Mouse (Mus musculus): ENCODE data around the gene Trio. TPM values are rescaled to one million over a fixed set of nuclear protein-coding genes. Genes with fewer than 3 reads are reported as not detected.
A peak's percentile ranks its signal among the peaks of the same experiment; 100 is the strongest.

Gene Trio
- polyA plus RNA-seq, 1 experiment: 149 TPM

GRCm38 (mm10) chr15:27683206-27683605 is 342.4 kb downstream of the Trio start:
- no peak for TF ChIP-seq POLR2A (IDR thresholded peaks at IDR 0.05; ENCODE audit: extremely low read depth, insufficient read depth, low read length)
- TF ChIP-seq CTCF (IDR thresholded peaks at IDR 0.05; ENCODE audit: extremely low read depth, insufficient read depth, low read length): no peak
- Histone ChIP-seq H3K4me1 (ENCODE audit: control insufficient read depth, insufficient read depth, low read length) (peaks cover 5% of the 10 kb centered on the region; the same call in 1 of the 2 replicates), H3K4me3 (ENCODE audit: insufficient read depth, low read length) (no peak overlapping the region), H3K27ac (ENCODE audit: insufficient read depth, low read length) (no peak overlapping the region)

DNA sequence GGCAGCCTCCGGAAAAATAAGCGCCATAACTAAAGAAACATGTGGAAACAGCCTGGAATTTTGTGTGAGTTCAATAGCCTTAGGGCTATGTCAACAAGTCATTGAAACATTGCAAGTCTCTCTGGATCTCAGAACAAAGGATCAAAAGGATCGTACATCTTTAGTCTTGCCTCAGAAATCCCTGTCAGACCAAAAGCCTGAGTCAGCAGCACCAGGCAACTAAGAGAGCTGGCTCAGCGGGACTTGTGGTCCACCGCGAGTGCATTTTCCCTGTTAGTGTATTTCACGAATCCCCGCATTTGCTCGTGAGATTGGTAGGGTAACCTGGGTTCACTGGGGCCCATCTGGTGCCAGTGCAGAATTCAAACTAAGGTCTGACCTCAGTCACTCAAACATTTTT is 343.0 kb downstream of the Trio start:
- H3K4me3 ChIP-seq (ENCODE audit: insufficient read depth, low read length): no peak overlapping the region
- no peak overlapping the region for H3K27ac ChIP-seq (ENCODE audit: insufficient read depth, low read length)
- TF ChIP-seq CTCF (IDR thresholded peaks at IDR 0.05; ENCODE audit: extremely low read depth, insufficient read depth, low read length) (no peak), POLR2A (IDR thresholded peaks at IDR 0.05; ENCODE audit: extremely low read depth, insufficient read depth, low read length) (no peak)
- H3K4me1 ChIP-seq (ENCODE audit: control insufficient read depth, insufficient read depth, low read length): peaks cover 5% of the 10 kb centered on the region; the same call in 1 of the 2 replicates

DNA sequence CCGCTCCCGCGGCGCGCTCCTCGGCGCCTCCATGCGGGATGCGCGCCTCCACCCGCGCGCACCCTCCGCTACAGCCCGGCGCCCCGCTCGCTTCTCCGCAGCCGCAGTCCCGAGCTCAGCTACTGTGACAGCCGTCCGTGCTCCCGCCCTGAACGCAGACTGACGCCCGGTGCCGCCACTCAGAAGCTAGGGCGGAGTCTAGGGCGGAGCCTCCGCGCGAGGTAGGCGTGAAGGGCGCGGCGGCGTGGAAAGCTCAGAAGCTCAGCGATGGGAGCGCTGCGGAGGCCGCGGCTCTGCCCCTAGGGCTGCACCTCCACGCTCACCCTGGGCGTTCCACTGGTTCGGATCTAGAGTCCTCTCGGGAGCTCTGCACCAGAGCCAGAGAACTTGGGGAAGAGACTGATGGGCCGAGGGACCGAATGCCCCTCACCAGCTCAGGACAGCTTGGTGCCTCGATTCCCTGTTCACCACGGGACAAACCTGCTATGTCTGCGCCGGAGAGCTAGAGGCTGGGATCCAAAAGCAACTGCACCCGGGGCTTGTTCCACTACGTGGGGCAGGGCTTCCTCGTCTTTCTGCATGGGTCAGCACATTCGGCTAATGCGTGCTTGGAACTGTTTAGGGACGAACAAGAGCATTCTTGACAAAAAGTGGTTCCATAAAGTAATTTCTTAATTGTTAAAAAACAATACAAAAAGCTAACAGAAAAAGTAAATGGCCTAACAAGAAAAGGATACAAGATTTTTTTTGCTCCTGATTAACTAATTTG is 344.0 kb downstream of the Trio start, which contains the start of gene Otulinl:
TSS of gene Otulinl (minus strand) at position 161 of the 769 bp plus-strand sequence.
- TF ChIP-seq POLR2A (IDR thresholded peaks at IDR 0.05; ENCODE audit: extremely low read depth, insufficient read depth, low read length) (peak; percentile 65), CTCF (IDR thresholded peaks at IDR 0.05; ENCODE audit: extremely low read depth, insufficient read depth, low read length) (no peak)
- Histone ChIP-seq H3K27ac (ENCODE audit: insufficient read depth, low read length) (no peak within 1 kb of the TSS), H3K4me1 (ENCODE audit: control insufficient read depth, insufficient read depth, low read length) (peaks cover 5% of the 10 kb centered on the region; the same call in 1 of the 2 replicates), H3K4me3 (ENCODE audit: insufficient read depth, low read length) (peak within 1 kb of the TSS; percentile 54)

DNA sequence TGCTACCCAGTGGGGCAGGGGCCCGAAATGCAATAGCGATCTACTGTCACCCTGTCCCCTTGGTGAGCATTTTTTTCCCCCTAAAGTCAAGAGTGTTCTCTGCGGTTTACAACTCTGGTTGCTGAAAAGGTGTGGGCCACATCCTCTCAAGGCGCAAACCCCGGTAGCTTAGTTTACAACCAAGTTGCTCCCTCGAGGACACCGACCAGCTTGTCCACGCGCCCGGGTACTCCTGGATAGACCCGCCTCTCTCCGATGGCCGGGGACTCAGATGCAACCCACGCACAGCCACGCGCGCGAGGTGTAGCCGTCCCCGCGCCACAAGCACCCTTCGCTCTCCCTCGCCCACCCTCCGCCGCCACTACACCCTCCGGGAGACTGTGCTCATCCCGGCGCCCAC is 344.7 kb downstream of the Trio start:
- no peak for TF ChIP-seq CTCF (IDR thresholded peaks at IDR 0.05; ENCODE audit: extremely low read depth, insufficient read depth, low read length)
- Histone ChIP-seq H3K4me1 (ENCODE audit: control insufficient read depth, insufficient read depth, low read length) (peaks cover 6% of the 10 kb centered on the region; the same call in 1 of the 2 replicates), H3K4me3 (ENCODE audit: insufficient read depth, low read length) (peak overlapping the region; percentile 54), H3K27ac (ENCODE audit: insufficient read depth, low read length) (no peak overlapping the region)

Other genes with a start within 250 kb of the Trio start
- 0.72 and 0.73 TPM in 2 replicates for gene Dnah5, start 177.9 kb upstream of the Trio start, polyA plus RNA-seq (2012; rRNA removed)